Mouse (Mus musculus) G1E (cell line): ENCODE measurements at regions not wholly inside any gene's neighbourhood (a gene's known extent, or its start where the extent isn't known, plus 50 kb on each side); places are given as distances from the start of the nearest gene placed in this dataset.

ENCODE experiments used
- CTCF ChIP-seq: IDR thresholded peaks from 2 replicates; pipeline ENCODE4 v1.5.1; 2012; ENCODE audit warnings: low read depth, low read length, inconsistent platforms, mixed read lengths
- GATA1 ChIP-seq: IDR thresholded peaks from 2 replicates; pipeline ENCODE4 v1.6.1; 2012; ENCODE audit warnings: borderline replicate concordance, low read length, inconsistent platforms, mixed read lengths
- TAL1 ChIP-seq: conservative IDR thresholded peaks from 2 replicates; pipeline ENCODE4 v1.6.1; 2012; ENCODE audit warnings: low read depth, low read length, inconsistent platforms, mixed read lengths

GRCm38 (mm10) chr4:9994466-9994865, 879.8 kb upstream of the 2610301B20Rik start:
- TF ChIP-seq TAL1 (no peak), CTCF (no peak), GATA1 (no peak)
